Mouse (Mus musculus) thymus, postnatal 10 days (tissue): ENCODE data around the gene Zfp418.
"Not testable (repeated sequence)": the region's sequence is repeated elsewhere in the genome, so short reads cannot be mapped to it uniquely, and the experiment has no call there.

Experiments
- DNase-seq, 2 experiments: peaks; one replicate each; pipeline ENCODE4 v3.0.0; 2021; ENCODE audit warnings: low spot score in 2 of 2

Zfp418 gene

DNA sequence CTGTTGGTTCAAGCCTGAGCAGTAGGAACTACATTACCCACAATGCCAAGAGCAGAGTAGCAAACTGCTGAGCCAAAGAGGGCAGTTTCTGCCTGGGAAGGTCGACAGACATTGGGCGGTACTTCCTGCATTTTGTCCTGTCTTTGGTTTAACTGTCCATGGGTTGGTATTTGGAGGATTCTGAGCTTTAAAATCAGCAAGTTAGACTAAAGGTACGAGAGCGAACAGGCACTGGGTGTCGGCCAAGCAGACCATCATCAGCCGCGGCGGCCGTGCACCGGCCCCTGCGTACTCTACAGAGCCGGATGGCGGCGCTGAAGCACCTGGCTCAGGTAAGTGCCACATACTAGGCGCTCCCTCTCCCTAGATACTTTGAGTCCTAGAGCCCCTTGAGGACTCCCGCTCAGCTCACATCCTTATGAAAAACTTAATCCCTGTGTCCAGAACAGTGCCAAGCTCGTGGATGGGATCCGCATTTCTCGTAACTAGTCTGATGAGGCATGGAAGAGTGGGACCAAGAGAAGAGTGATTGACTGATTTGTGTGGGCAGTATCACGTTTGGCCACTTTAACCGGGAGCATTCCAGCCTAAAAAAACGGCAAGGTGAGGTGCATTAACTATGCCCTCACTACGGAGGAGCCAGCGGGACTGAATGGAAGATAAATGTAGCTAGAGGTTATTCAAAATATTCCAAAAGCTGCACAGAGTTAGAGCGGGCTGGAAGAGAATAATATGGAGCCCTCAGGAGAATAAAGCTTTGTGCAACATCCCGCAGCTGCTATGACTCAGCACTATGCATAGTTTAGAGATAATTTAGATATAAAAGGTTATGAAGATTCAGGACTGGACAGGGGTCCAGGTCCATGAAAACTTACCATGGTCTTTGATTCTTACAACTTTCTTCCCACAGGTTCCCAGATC, at the start of gene Zfp418:
TSS of gene Zfp418 (plus strand) at position 104 of the 921 bp plus-strand sequence.
- DNase-seq, result peak in 1 of 2 experiments; percentile 7

DNA sequence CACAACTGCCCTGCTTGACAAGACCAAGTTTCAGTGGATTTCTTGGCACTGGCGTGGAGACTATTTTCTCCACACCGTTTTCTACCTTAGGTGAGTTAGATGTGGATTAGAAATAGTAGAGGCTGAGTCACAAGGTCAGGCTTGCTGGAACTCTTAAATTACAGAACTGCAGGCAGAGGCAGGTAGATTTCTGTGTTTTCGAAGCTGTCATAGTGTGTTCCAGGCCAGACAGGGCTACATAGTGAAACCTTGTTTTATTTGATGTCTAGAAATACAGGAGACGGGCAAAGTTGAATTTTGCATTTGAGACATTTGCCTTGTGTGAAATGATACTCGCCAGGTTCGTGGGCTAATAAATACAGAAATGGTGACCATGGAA, 49.5 kb upstream of the Zfp418 start:
- DNase-seq, result no peak

DNA sequence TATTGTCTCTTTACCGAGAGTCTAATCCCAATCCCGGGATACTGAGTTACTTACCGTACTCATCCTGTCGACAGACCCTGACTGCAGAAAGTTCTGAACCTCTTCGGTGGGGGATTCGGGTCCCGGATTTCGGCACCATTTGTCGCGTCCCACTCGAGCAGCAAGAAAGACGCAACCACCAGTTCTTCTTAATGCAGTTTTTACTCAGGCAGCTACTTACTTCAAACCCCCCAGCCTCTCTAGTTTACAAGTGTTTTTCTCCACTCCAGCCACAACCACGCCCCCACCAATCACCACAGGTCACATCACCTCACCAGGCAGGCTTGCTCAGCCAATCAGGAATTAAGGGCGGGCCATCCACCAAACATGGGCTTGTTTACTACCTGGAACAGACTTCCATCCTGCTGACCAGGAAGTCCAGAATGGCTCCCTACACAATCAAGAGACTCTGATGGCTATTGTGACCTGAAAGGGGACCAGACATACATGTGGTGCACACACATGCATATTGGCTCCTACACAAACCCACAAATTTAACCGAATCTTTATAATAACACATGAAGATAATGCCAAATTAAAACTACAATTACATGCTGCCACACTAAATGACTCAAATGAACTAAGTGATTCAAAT, 40.5 kb upstream of the Zfp418 start:
- not testable (repeated sequence) for DNase-seq

DNA sequence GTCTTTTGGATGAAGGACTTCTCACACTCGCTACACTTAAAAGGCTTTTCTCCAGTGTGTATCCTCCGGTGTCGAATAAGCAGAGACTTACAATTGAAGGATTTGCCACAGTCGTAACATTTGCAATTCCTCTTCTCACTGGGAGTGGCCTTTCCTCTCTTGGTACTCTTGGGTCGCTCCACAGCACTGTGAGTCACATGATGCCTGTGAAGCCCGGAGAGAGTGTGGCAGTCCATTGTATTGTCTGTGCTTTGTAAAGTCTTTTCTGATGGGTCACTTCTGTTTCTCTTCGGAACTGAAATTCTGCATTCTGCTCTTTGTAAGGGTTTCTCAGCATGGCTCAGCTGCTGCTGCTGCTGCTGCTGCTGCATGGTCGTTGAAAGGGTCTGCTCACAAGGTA, 38.4 kb upstream of the Zfp418 start:
- no peak for DNase-seq

DNA sequence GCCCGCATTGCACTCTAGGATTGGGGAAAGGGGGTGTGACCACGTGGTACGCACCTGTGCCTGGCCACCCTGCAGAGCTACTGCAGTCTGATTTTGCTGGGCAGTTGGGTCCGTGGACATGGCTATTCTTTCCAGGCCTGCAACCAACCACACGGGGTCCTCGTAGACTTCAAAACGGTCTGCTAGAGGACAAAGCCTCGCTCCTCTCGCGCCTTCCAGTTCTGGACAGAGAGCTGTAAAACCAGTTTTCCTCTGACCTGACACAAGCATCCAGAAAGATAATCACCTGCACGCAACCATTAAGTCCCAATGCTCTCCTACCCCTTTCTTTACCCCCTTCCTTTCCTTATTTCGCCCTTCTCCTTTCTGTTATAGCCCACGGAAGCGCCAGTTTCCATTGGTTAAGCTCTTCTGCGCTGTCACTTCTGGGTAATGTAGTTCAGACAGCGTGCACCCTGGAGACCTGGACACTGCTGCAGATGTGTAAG, 34.7 kb upstream of the Zfp418 start, which contains the start of gene Zfp773:
TSS of gene Zfp773 (minus strand) at position 377 of the 488 bp plus-strand sequence.
- peak; percentile 9 to 28 for DNase-seq

DNA sequence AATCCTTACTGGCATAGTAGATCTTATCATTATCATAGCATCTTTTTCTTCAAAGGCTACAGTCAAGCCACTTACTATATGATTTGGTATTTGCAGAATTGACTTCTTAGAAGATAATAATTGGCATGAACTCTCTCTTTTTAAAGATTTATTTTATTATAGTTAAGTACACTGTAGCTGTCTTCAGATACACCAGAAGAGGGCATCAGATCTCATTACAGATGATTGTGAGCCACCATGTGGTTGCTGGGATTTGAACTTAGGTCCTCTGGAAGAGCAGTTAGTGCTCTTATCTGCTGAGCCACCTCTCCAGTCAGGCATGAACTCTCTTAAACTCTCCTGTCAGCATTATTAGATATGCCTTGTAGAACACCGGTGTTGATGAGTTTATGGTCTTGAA, 26.9 kb upstream of the Zfp418 start:
- DNase-seq, result no peak

DNA sequence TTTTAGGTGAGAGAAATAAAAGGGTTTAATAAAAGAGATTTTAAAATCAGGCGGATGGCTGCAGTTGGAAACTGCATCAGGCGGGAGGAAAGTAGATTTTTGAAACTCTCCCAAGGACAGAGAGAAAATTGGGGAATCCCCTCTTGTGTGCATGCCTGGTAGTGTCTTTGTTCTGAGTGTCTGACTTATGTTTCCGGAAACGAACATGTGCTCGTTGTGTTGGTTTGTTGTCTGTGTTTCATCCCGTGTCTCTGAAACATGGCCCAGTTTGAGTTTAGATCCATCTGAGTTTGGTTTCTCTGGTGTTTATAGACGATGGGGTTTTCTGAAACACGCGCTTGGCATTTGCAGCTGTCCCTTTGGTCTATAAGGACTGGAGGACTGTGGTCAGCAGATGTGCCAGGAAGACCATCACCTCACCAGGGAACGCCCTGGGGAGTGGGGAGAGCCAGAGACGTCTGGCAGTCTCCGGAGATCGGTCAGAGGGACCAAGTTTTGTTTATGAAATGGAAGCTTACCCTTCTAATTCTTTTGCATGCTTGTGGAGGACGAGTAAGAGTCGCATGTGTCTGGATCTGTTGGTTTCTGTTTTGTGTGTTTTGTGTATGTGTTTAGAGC, 25.0 kb upstream of the Zfp418 start:
- DNase-seq, result no peak

DNA sequence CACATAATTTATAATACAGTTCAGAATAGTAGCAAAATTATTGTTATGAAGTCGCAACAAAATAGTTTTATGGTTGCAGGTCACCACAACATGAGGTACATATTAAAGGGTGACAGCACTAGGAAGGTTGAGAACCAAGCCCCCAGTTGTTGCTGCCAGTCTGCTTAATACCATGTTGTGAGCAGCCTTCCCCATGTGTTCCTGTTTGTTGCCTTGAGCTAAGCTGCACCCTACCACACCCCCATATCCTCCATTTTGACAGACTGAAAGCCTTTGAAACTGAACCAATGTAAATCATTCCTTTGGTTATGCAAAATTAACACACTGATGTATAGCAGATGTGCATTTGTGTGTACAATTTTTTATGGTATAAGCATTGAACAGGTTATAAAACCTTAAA, 14.8 kb downstream of the Zfp418 start:
- no peak for DNase-seq

DNA sequence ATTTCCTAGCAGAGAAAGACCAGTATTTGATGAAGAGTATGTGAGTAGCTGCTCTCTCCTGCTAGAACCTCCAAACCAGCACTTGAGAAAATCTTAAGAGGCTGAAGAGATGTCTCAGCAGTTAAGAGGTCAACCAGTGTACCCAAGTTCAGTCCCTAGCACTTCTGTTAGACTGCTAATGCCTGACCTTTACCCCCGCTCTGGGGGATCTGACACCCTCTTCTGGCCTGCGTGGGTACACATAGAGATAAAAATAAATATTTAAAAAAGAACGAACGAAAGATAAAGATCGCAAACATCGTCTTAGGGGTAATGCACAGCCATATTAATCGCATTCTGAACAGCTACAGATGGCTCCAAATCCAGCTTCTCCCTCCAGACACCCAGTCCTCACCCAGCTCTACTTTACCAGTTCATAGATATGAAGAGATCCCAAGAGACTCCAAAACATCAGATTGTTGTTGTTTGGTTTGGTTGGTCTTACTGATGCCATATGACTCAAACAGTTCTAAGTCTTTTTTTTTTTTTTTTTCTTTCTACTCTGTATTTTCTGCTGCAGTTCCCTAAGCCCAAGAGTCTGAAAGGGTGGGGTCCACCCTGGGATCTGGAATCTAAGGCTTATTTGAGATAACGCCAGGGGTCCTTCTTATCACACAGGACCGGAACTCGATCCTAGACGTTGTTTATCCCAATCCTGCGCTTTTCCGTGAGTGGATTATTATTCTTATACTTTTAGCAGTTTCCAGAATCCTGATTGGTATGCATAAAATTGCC, 16.5 kb downstream of the Zfp418 start:
- no peak for DNase-seq

DNA sequence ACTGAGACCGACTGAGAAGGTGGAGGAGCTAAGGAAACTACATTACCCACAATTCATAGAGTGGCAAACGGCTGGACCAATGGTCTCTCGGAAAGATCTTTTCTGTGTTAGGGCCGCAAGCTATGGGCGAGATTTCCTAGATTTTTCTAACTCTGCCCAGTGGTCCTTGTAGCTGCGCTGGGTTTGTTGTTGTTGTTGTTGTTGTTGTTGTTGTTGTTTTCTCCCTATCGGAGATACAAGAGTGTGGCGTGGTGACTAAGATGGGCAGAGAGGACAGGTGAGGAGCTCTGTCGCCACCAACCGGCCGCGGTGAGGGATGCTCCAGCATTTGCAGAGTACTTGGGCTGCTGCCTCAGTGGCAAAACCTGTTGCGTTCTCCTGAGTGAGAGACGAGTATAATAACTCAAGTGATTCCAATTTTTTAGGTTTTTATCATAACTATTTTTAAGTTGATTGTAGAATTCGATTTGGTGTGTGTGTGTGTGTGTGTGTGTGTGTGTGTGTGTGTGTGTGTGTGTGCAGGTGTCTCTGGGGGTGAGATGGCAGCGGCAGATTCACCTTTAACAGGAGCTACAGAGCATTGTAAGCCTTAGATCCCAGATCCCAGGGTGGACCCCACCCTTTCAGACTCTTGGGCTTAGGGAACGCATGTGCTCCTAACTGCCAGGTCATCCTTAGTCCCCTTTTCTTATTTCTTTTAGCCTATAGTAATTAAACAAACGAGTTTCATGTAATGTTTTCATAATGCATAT, 17.2 kb downstream of the Zfp418 start:
- DNase-seq, result peak; percentile 34 to 61

DNA sequence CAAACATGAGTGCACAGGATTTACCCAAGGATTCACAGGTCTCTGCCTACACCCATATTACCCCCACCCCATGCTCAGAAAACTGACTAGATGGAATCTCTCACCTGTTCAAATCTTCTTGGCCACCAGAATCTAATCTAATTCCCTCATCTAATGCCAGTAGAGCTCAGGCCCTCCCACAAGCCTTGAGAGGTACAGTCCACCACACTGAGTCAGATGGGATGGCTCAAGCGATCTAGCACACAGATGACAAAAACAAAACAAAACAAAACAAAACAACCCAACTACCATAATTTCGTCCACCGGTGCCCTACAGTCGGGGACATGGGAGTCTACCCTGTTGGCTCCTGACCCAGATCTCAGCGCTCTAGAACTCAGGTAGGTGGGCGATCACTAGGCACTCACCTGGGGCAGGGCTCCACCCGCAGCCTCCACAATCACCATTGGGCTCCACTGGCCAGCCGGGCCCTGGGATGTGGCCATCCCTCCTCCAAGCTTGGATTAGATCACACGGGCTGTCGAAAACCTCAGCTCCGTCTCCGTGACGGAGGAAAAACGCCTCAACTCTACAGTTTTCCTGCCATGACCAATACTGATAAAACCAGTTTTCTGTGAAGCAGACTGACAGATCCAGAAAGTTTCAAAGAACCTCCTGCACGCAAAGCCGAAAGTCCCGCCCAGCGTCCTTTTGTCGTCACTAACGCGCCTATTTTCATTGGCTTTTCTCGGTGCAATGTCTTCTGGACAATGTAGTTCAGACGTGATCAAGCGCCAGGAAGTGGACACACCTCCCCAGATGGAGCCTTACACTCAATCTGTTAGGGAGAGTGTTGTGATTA, 38.4 kb downstream of the Zfp418 start, which contains the start of gene Zfp772:
TSS of gene Zfp772 (minus strand) at position 686 of the 839 bp plus-strand sequence.
- peak; percentile 24 to 29 for DNase-seq
